14 mouse cellular contexts compared by ENCODE assay signal in the genomic region with DNA sequence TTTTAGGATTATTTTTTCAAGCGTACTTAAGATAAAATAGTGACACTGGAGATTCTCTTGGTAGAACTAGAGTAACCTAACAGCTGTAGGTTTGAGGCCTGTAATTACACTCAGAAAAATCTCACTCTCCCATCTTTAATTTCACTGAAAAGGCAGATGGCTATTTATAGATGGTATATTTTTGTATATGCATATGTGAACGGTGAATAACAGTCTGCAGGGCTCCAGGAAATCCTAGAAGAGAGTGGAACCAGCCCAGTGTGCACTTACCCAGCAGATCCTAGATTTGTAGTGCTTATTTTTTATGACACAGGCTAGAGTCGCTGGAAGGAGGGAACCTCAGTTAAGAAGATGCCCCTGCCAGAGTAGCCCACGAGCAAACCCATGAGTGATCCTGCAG. TPM values are rescaled to one million over a fixed set of nuclear protein-coding genes. Genes with fewer than 3 reads are reported as not detected.
DNase-seq lines count a peak whose midpoint lies in the region; ATAC-seq and TF ChIP-seq lines count a peak whose summit lies in the region.
"Had no signal": no experiment of that assay in that cellular context is flagged by ENCODE, and none has a peak within 500 bp of the region (broad histone marks: within the 10 kb centered on the region; RNA-seq: fewer than 3 reads in every experiment).

No protein-coding gene starts in this region.

- peaks cover 6% of the 10 kb centered on the region for H3K27me3 ChIP-seq in heart, embryonic 10.5 days (ENCODE audit: insufficient read depth, poor library complexity, severe bottlenecking)
- no peaks in the 10 kb centered on the region for H3K27me3 ChIP-seq in lung, embryonic 14.5 days (ENCODE audit: insufficient read depth, low read length)
- H3K27me3 ChIP-seq in embryonic facial prominence, embryonic 15.5 days = no peaks in the 10 kb centered on the region
- H3K27me3 ChIP-seq in stomach, embryonic 15.5 days (replicated peaks) = no peaks in the 10 kb centered on the region

- H3K4me1 ChIP-seq in heart, embryonic 10.5 days = peaks cover 41% of the 10 kb centered on the region
- H3K4me1 ChIP-seq in lung, embryonic 14.5 days (ENCODE audit: insufficient read depth) = peaks cover 31% of the 10 kb centered on the region
- peaks cover 65% of the 10 kb centered on the region for H3K4me1 ChIP-seq in embryonic facial prominence, embryonic 15.5 days
- H3K4me1 ChIP-seq in stomach, embryonic 15.5 days = peaks cover 36% of the 10 kb centered on the region

- DNase-seq in heart, embryonic 10.5 days (ENCODE audit: low spot score) = no peak
- no peak for DNase-seq in heart, adult 18-20 months
- no peak for DNase-seq in lung, embryonic 14.5 days
- no peak for DNase-seq in lung, postnatal 4 days
- no peak for DNase-seq in spleen, postnatal 10 days (ENCODE audit: low spot score in 2 of 2)
- DNase-seq: cerebellum, adult 11-12 months; gastrocnemius, postnatal 10 days; heart, postnatal 14 days; liver, postnatal 0 days; thymus, postnatal 36 days had no signal

- H3K9ac ChIP-seq in lung, embryonic 14.5 days = peak overlapping the region; percentile 20; the same call in 1 of the 2 replicates
- H3K9ac ChIP-seq in embryonic facial prominence, embryonic 15.5 days = no peak overlapping the region
- no peak overlapping the region for H3K9ac ChIP-seq in stomach, embryonic 15.5 days
- H3K9ac ChIP-seq: liver, postnatal 0 days had no signal

- no peaks in the 10 kb centered on the region for H3K36me3 ChIP-seq in heart, embryonic 10.5 days
- H3K36me3 ChIP-seq in lung, embryonic 14.5 days (ENCODE audit: insufficient read depth) = peaks cover 41% of the 10 kb centered on the region
- no peaks in the 10 kb centered on the region for H3K36me3 ChIP-seq in embryonic facial prominence, embryonic 15.5 days
- H3K36me3 ChIP-seq in stomach, embryonic 15.5 days = no peaks in the 10 kb centered on the region

- 50% methylated on average over 4 of the region's 4 CpGs for WGBS in heart, embryonic 10.5 days
- 23% methylated on average over 4 of the region's 4 CpGs for WGBS in lung, embryonic 14.5 days
- WGBS in embryonic facial prominence, embryonic 15.5 days = 25% methylated on average over 4 of the region's 4 CpGs
- WGBS in stomach, embryonic 15.5 days = 31% methylated on average over 4 of the region's 4 CpGs

- no peak for ATAC-seq in lung, embryonic 14.5 days (ENCODE audit: insufficient read depth)
- ATAC-seq in embryonic facial prominence, embryonic 15.5 days (ENCODE audit: insufficient number of reproducible peaks, low FRiP score, low TSS enrichment, low read depth) = no peak
- no peak for ATAC-seq in stomach, embryonic 15.5 days (ENCODE audit: insufficient read depth, low FRiP score, low read depth)
- ATAC-seq: liver, postnatal 0 days had no signal

- peak overlapping the region; percentile 3; the same call in 1 of the 2 replicates for H3K27ac ChIP-seq in heart, embryonic 10.5 days
- peak overlapping the region; percentile 75 for H3K27ac ChIP-seq in lung, embryonic 14.5 days (ENCODE audit: low read depth)
- H3K27ac ChIP-seq in embryonic facial prominence, embryonic 15.5 days (replicated peaks) = 0 out of 2 replicates have a peak overlapping the region, but pooled peaks have one; percentile 78
- peak overlapping the region; percentile 35; the same call in 1 of the 2 replicates for H3K27ac ChIP-seq in stomach, embryonic 15.5 days
- H3K27ac ChIP-seq: kidney, postnatal 0 days had no signal

- peak overlapping the region; percentile 93 for H3K4me2 ChIP-seq in lung, embryonic 14.5 days
- H3K4me2 ChIP-seq in embryonic facial prominence, embryonic 15.5 days (replicated peaks) = no peak overlapping the region
- no peak overlapping the region for H3K4me2 ChIP-seq in stomach, embryonic 15.5 days

- TF ChIP-seq CTCF in lung, embryonic 14.5 days (IDR thresholded peaks at IDR 0.05; ENCODE audit: low read depth) = no peak

- H3K4me3 ChIP-seq in heart, embryonic 10.5 days = no peak overlapping the region
- no peak overlapping the region for H3K4me3 ChIP-seq in lung, embryonic 14.5 days (ENCODE audit: low read depth, low read length)
- no peak overlapping the region for H3K4me3 ChIP-seq in embryonic facial prominence, embryonic 15.5 days (replicated peaks)
- no peak overlapping the region for H3K4me3 ChIP-seq in stomach, embryonic 15.5 days (replicated peaks)
- H3K4me3 ChIP-seq: erythroblast, embryonic 14.5 days had no signal

- no peaks in the 10 kb centered on the region for H3K9me3 ChIP-seq in heart, embryonic 10.5 days
- no peaks in the 10 kb centered on the region for H3K9me3 ChIP-seq in lung, embryonic 14.5 days (ENCODE audit: low read depth, low read length)
- H3K9me3 ChIP-seq in embryonic facial prominence, embryonic 15.5 days (replicated peaks) = no peaks in the 10 kb centered on the region
- H3K9me3 ChIP-seq in stomach, embryonic 15.5 days = no peaks in the 10 kb centered on the region

RNA-seq across cellular contexts. Expression of a gene that starts 6.8 kb away (rescaled TPM):
- 4.2 and 13.0 TPM in 2 replicates for polyA plus RNA-seq in heart, embryonic 10.5 days (2016; fragmentation: Nextera tagmentation; extraction: Ambion mirVana)
- 1 to 10 TPM; 5.3 to 6.2 TPM for total RNA-seq in heart, adult 18-20 months (2021)
- 21.7 and 22.7 TPM in 2 replicates for polyA plus RNA-seq in lung, embryonic 14.5 days (2014; fragmentation: Nextera tagmentation; extraction: Ambion mirVana)
- 11.9 TPM in 2 replicates for polyA plus RNA-seq in embryonic facial prominence, embryonic 15.5 days (2015; fragmentation: Nextera tagmentation; extraction: Ambion mirVana)
- 7.7 and 9.6 TPM in 2 replicates for polyA plus RNA-seq in stomach, embryonic 15.5 days (2015; fragmentation: Nextera tagmentation; extraction: Ambion mirVana)

RNA-seq across cellular contexts. Expression of a gene that starts 27.1 kb away (rescaled TPM):
- polyA plus RNA-seq in heart, embryonic 10.5 days (2016; fragmentation: Nextera tagmentation; extraction: Ambion mirVana) = 0.16 TPM in 1 of 2 replicates, not detected in the other
- total RNA-seq in heart, adult 18-20 months (2021) = under 1 TPM in 1 of 2 experiments, not detected in 1; 0.85 TPM
- 0.41 TPM in 1 of 2 replicates, not detected in the other for polyA plus RNA-seq in lung, embryonic 14.5 days (2014; fragmentation: Nextera tagmentation; extraction: Ambion mirVana)
- 9.0 and 13.4 TPM in 2 replicates for polyA plus RNA-seq in embryonic facial prominence, embryonic 15.5 days (2015; fragmentation: Nextera tagmentation; extraction: Ambion mirVana)
- polyA plus RNA-seq in stomach, embryonic 15.5 days (2015; fragmentation: Nextera tagmentation; extraction: Ambion mirVana) = 0.39 and 0.55 TPM in 2 replicates
- polyA plus RNA-seq: erythroblast, embryonic 14.5 days; liver, postnatal 0 days had no signal

Comparison
In these comparisons a context has a peak if more than half of its experiments do, and no peak if none do; other contexts are left out.
1. H3K27ac ChIP-seq: peak in every context shown above with its lines; median percentile 78 in embryonic facial prominence, embryonic 15.5 days; 75 in lung, embryonic 14.5 days; 35 in stomach, embryonic 15.5 days; 3 in heart, embryonic 10.5 days.